Mouse (Mus musculus): ENCODE results near the gene Olfr824.
"Not testable (repeated sequence)": the region's sequence is repeated elsewhere in the genome, so short reads cannot be mapped to it uniquely, and the experiment has no call there.

- not testable (repeated sequence) for TF ChIP-seq POLR2A (IDR thresholded peaks at IDR 0.05; ENCODE audit: borderline replicate concordance, low read depth, low read length); CTCF (IDR thresholded peaks at IDR 0.05; ENCODE audit: low read depth, low read length)
These were observed 12.7 kb upstream of the Olfr824 start for GRCm38 (mm10) chr10:130142481-130142880.

All from bone marrow macrophage, adult 2 months (primary cell).